Mouse (Mus musculus) heart, adult 2 months (tissue): ENCODE data around the gene Usp8. TPM values are rescaled to one million over a fixed set of nuclear protein-coding genes. Genes with fewer than 3 reads are reported as not detected.

ENCODE experiments used
- DNase-seq, 2 experiments: peaks; one replicate each; pipeline ENCODE4 v3.0.0; 2021
- H3K27ac ChIP-seq: fragments of 200-600 bp; 2 replicates; pipeline ENCODE4 v1.8.1; 2022
- H3K27me3 ChIP-seq: fragments of 200-500 bp; 2 replicates; pipeline ENCODE4 v1.6.1; 2012; ENCODE audit warnings: mild to moderate bottlenecking, low read length, inconsistent platforms, mixed read lengths; ENCODE audit not compliant: control insufficient read depth, insufficient read depth
- H3K36me3 ChIP-seq: fragments of 200-500 bp; 2 replicates; pipeline ENCODE4 v1.6.1; 2012; ENCODE audit warnings: low read length, inconsistent platforms; ENCODE audit not compliant: control insufficient read depth, insufficient read depth
- H3K4me1 ChIP-seq: fragments of 200-500 bp; 2 replicates; pipeline ENCODE4 v1.6.1; 2011; ENCODE audit warnings: low read length; ENCODE audit not compliant: control insufficient read depth, insufficient read depth
- H3K4me3 ChIP-seq: fragments of 200-600 bp; 2 replicates; pipeline ENCODE4 v1.8.1; 2022
- H3K79me2 ChIP-seq: fragments of 200-500 bp; replicated peaks from 2 replicates; pipeline ENCODE4 v1.6.1; 2012; ENCODE audit warnings: mild to moderate bottlenecking, inconsistent platforms, low read length, moderate library complexity, mixed read lengths; ENCODE audit not compliant: control insufficient read depth, insufficient read depth
- H3K9ac ChIP-seq: fragments of 200-500 bp; 2 replicates; pipeline ENCODE4 v1.6.1; 2012; ENCODE audit warnings: low read depth, mild to moderate bottlenecking, control low read depth, inconsistent platforms, low read length, mixed read lengths
- CTCF ChIP-seq: fragments of 200-600 bp; IDR thresholded peaks from 2 replicates; pipeline ENCODE4 v1.8.1; 2022; ENCODE audit warnings: antibody characterized with exemption, mild to moderate bottlenecking, moderate library complexity
- EP300 ChIP-seq: fragments of 200-500 bp; IDR thresholded peaks from 2 replicates; pipeline ENCODE4 v1.6.1; 2011; ENCODE audit warnings: low read depth, low read length, control low read depth; ENCODE audit not compliant: insufficient read depth
- POLR2A ChIP-seq: fragments of 200-500 bp; IDR thresholded peaks from 2 replicates; pipeline ENCODE4 v1.6.1; 2011; ENCODE audit warnings: mild to moderate bottlenecking, low read depth, low read length, control low read depth; ENCODE audit not compliant: insufficient read depth
- WGBS: fragments of 180-500 bp; shearing (Covaris S2); methylation state at CpG from one replicate; pipeline ENCODE4 v1.1.7; 2018; 5-methylcytosine and 5-hydroxymethylcytosine counted together
- intact Hi-C: fragments of 180-260 bp; cut with DNase I; formaldehyde crosslinking; loops from one replicate; pipeline ENCODE4 v1.15.1; 2025
- polyA plus RNA-seq: library from polyadenylated mRNA; depleted of rRNA; stranded (reverse); fragments of >200 nt; gene quantifications from 2 replicates; pipeline ENCODE4 v1.2.3, GENCODE M21; 2012
- total RNA-seq, 2 experiments: library from RNA; stranded (reverse); gene quantifications; 2 replicates each; pipeline ENCODE4 v1.2.3; 2021

Gene Usp8
- total and polyA plus RNA-seq, 3 experiments = 11.1 to 28.4 (median 27.4) TPM

DNA sequence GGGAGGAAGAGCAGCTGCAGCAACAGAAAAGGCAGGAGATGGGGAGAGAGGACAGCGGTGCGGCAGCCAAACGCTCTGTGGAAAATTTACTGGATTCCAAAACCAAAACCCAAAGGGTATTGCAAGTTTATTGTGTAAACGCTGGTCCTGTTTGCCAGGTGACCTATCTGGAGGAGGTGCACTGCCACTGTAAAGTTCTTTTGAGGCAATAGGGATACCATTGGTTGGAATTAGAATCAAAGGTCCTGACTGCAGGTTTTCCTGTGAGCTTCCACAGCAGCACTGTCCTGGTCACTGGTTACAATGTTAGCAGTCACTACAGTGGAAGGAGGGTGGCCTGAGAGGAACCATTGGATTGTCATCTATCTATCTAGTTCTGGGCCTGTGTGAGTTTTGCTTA lies 22.1 kb downstream of the Usp8 start:
- intact Hi-C loops = no loop called here
- DNase-seq = no peak
- no peak overlapping the region for H3K9ac ChIP-seq
- no peak overlapping the region for H3K27ac ChIP-seq
- 97% methylated on average over 4 of the region's 4 CpGs for WGBS
- H3K4me3 ChIP-seq = no peak overlapping the region
- H3K36me3 ChIP-seq = no peaks in the 10 kb centered on the region; the same call in 1 of the 2 replicates
- H3K4me1 ChIP-seq = no peaks in the 10 kb centered on the region
- no peaks in the 10 kb centered on the region for H3K27me3 ChIP-seq
- no peaks in the 10 kb centered on the region; the same call in 1 of the 2 replicates for H3K79me2 ChIP-seq
- TF ChIP-seq CTCF (no peak), POLR2A (no peak), EP300 (no peak)

GRCm38 (mm10) chr2:126730502-126730901 lies 23.4 kb downstream of the Usp8 start:
- intact Hi-C loops = no loop called here
- Histone ChIP-seq H3K27ac (no peak overlapping the region), H3K27me3 (no peaks in the 10 kb centered on the region), H3K36me3 (no peaks in the 10 kb centered on the region; the same call in 1 of the 2 replicates), H3K4me3 (no peak overlapping the region), H3K79me2 (no peaks in the 10 kb centered on the region; the same call in 1 of the 2 replicates), H3K9ac (no peak overlapping the region), H3K4me1 (no peaks in the 10 kb centered on the region)
- no peak for TF ChIP-seq EP300
- TF ChIP-seq POLR2A = no peak
- no peak for TF ChIP-seq CTCF
- 91% methylated on average over 2 of the region's 2 CpGs for WGBS
- DNase-seq = no peak

GRCm38 (mm10) chr2:126735339-126736073 lies 28.4 kb downstream of the Usp8 start:
- no peak for DNase-seq
- H3K79me2 ChIP-seq = no peaks in the 10 kb centered on the region
- no peaks in the 10 kb centered on the region for H3K27me3 ChIP-seq
- intact Hi-C loops = no loop called here
- TF ChIP-seq POLR2A (no peak), EP300 (no peak), CTCF (no peak)
- no peak overlapping the region for H3K27ac ChIP-seq
- 83% methylated on average over 6 of the region's 6 CpGs for WGBS
- H3K36me3 ChIP-seq = no peaks in the 10 kb centered on the region; the same call in 1 of the 2 replicates
- no peak overlapping the region for H3K9ac ChIP-seq
- H3K4me1 ChIP-seq = no peaks in the 10 kb centered on the region
- H3K4me3 ChIP-seq = no peak overlapping the region

- intact Hi-C loops = no loop called here
- H3K4me1 ChIP-seq = no peaks in the 10 kb centered on the region
- H3K36me3 ChIP-seq = peaks cover 2% of the 10 kb centered on the region; the same call in 1 of the 2 replicates
- H3K27ac ChIP-seq = no peak overlapping the region
- TF ChIP-seq POLR2A (no peak), EP300 (no peak), CTCF (no peak)
- H3K79me2 ChIP-seq = no peaks in the 10 kb centered on the region; the same call in 1 of the 2 replicates
- 74% methylated on average over 2 of the region's 2 CpGs for WGBS
- no peaks in the 10 kb centered on the region for H3K27me3 ChIP-seq
- DNase-seq = no peak
- H3K4me3 ChIP-seq = no peak overlapping the region
- no peak overlapping the region for H3K9ac ChIP-seq
Observed at GRCm38 (mm10) chr2:126740314-126740713, 33.2 kb downstream of the Usp8 start.

DNA sequence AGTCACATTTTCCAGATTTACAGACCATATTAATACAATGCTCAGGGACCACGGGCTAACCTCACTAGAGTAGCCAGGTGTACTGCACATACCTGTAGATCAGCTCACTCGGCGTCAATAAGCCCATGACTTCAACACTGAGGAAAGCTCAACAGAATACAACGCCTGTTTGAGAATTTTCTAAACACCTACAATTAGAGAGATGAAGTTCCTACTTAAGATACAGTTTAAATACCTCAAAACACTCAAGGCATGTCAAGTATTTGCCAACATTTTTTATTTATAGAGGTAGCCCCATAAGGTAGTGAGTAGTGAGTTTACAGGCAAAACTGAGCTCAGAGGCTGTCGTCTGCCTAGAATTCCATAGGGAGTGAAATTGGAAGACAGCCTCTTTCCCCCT lies 36.3 kb downstream of the Usp8 start:
- no peak for DNase-seq
- H3K36me3 ChIP-seq = peaks cover 2% of the 10 kb centered on the region; the same call in 1 of the 2 replicates
- H3K9ac ChIP-seq = no peak overlapping the region
- no peak overlapping the region for H3K4me3 ChIP-seq
- intact Hi-C loops = no loop called here
- H3K79me2 ChIP-seq = no peaks in the 10 kb centered on the region; the same call in 1 of the 2 replicates
- H3K27me3 ChIP-seq = no peaks in the 10 kb centered on the region
- TF ChIP-seq CTCF (no peak), POLR2A (no peak), EP300 (no peak)
- H3K4me1 ChIP-seq = no peaks in the 10 kb centered on the region
- WGBS = 74% methylated on average over 5 of the region's 5 CpGs
- H3K27ac ChIP-seq = no peak overlapping the region

DNA sequence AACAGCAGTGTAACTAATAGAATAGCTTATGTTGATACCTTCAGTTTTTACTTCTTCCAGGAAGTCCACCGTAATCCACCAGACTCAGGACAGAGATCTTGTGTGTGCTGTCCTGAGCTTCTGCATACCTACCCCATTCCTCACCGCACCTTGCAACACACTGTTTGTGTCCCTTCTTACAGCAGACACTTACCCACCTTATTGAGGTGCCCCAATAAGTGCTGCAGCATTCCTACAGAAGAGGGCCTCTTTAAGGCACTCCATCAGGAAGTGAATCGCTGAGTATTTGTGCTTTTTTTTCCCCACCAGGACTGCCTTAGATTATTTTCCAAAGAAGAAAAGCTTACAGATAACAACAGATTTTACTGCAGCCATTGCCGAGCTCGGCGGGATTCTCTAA lies 48.5 kb downstream of the Usp8 start:
- 84% methylated on average over 6 of the region's 6 CpGs for WGBS
- no peak overlapping the region for H3K27ac ChIP-seq
- H3K4me1 ChIP-seq = no peaks in the 10 kb centered on the region
- DNase-seq = no peak
- H3K79me2 ChIP-seq = no peaks in the 10 kb centered on the region
- H3K27me3 ChIP-seq = no peaks in the 10 kb centered on the region
- no peak overlapping the region for H3K9ac ChIP-seq
- intact Hi-C loops = no loop called here
- peaks cover 2% of the 10 kb centered on the region; the same call in 1 of the 2 replicates for H3K36me3 ChIP-seq
- TF ChIP-seq POLR2A (no peak), CTCF (no peak), EP300 (no peak)
- H3K4me3 ChIP-seq = no peak overlapping the region
